Mouse (Mus musculus) forebrain, postnatal 0 days (tissue): Measurements from ENCODE around the gene Gnaq. TPM values are rescaled to one million over a fixed set of nuclear protein-coding genes. Genes with fewer than 3 reads are reported as not detected.
"Not testable (repeated sequence)": the region's sequence is repeated elsewhere in the genome, so short reads cannot be mapped to it uniquely, and the experiment has no call there.

Experiments
- ATAC-seq: fragments of 200-750 bp; cut with Nextera tagmentation; 2 replicates; pipeline ENCODE4 v1.8.0; 2017; ENCODE audit warnings: mild to moderate bottlenecking, moderate library complexity
- DNase-seq: peaks from one replicate; pipeline ENCODE4 v3.0.0-alpha.2; 2015
- H3K27ac ChIP-seq: fragments of 300-500 bp; sonication (generic); 2 replicates; pipeline ENCODE4 v1.5.1; 2014; ENCODE audit warnings: low read depth, mild to moderate bottlenecking, antibody characterized with exemption, low read length, moderate library complexity, mixed read lengths
- H3K27me3 ChIP-seq: fragments of 300-500 bp; sonication (generic); 2 replicates; pipeline ENCODE4 v1.6.1; 2014; ENCODE audit warnings: mild to moderate bottlenecking, low read length, mixed read lengths; ENCODE audit not compliant: insufficient read depth
- H3K36me3 ChIP-seq: fragments of 300-500 bp; sonication (generic); 2 replicates; pipeline ENCODE4 v1.6.1; 2014; ENCODE audit warnings: mild to moderate bottlenecking, moderate library complexity; ENCODE audit not compliant: insufficient read depth
- H3K4me1 ChIP-seq: fragments of 300-500 bp; sonication (generic); 2 replicates; pipeline ENCODE4 v1.6.1; 2014; ENCODE audit warnings: antibody characterized with exemption; ENCODE audit not compliant: insufficient read depth
- H3K4me2 ChIP-seq: fragments of 300-500 bp; sonication (generic); 2 replicates; pipeline ENCODE4 v1.6.1; 2014; ENCODE audit warnings: low read depth, mild to moderate bottlenecking, moderate library complexity
- H3K4me3 ChIP-seq: fragments of 300-500 bp; sonication (generic); 2 replicates; pipeline ENCODE4 v1.5.1; 2014; ENCODE audit warnings: low read depth, low read length, mixed read lengths
- H3K9ac ChIP-seq: fragments of 300-500 bp; sonication (generic); 2 replicates; pipeline ENCODE4 v1.6.1; 2014; ENCODE audit warnings: mild to moderate bottlenecking
- H3K9me3 ChIP-seq: fragments of 300-500 bp; sonication (generic); 2 replicates; pipeline ENCODE4 v1.6.1; 2016; ENCODE audit warnings: low read length
- CTCF ChIP-seq: sonication (generic); IDR thresholded peaks from 2 replicates; pipeline ENCODE4 v1.5.1; 2016; ENCODE audit warnings: antibody characterized with exemption, control low read depth, low read depth
- WGBS: fragments of 180-500 bp; shearing (Covaris S2); extraction: QIAGEN DNeasy Blood & Tissue Kit; methylation state at CpG from one replicate; pipeline ENCODE4 v1.1.7; 2014; 5-methylcytosine and 5-hydroxymethylcytosine counted together
- polyA plus RNA-seq: library from polyadenylated mRNA; unstranded; fragments of >200 nt; fragmentation: Nextera tagmentation; extraction: Ambion mirVana; gene quantifications from 2 replicates; pipeline ENCODE4 v1.2.1, GENCODE M21; 2015
- total RNA-seq: library from RNA; depleted of rRNA; stranded (reverse); fragments of >200 nt; gene quantifications from 2 replicates; pipeline ENCODE4 v1.2.3, GENCODE M21; 2014

Gene Gnaq
- total and polyA plus RNA-seq, 2 experiments from 2014 or later, result 94.2 to 143 TPM

DNA sequence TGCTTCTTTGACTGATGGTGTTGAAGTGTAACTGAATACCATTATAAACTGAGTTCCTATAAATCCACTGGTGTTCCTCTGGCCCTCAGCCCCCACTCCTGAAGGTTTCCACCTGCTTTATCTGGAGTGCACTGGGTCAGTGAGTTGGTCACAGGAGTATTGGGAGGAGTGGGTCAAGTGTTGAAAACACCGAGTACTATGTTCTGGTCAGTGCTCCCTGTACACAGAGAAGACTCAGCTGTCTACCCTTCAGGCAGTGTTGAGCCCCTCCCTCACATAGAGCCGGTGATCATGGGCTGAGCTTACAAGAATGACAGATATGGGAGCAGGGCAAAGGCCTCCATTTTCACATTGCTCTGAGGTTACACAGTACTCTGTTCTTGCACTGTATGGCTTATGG is 28.6 kb downstream of the Gnaq start:
- 87% methylated on average over 2 of the region's 2 CpGs for WGBS
- Histone ChIP-seq H3K4me3 (no peak overlapping the region), H3K9ac (no peak overlapping the region), H3K27me3 (no peaks in the 10 kb centered on the region), H3K4me1 (0 out of 2 replicates have a peak, but pooled peaks cover 3% of the 10 kb centered on the region), H3K36me3 (no peaks in the 10 kb centered on the region), H3K4me2 (no peak overlapping the region), H3K27ac (no peak overlapping the region), H3K9me3 (no peaks in the 10 kb centered on the region)
- no peak for ATAC-seq
- TF ChIP-seq CTCF, result no peak
- DNase-seq, result no peak

DNA sequence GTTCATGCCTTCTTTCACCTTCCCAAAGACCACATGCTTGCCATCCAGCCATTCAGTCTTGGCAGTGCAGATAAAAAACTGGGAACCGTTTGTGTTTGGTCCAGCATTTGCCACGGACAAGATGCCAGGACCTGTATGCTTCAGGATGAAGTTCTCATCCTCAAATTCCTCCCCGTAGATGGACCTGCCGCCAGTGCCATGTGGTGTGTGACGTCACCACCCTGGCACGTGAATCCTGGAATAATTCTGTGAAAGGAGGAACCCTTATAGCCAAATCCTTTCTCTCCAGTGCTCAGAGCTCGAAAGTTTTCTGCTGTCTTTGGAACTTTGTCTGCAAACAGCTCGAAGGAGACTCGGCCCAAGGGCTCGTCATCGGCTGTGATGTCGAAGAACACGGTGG is 31.8 kb downstream of the Gnaq start:
- H3K27ac ChIP-seq, H3K9ac ChIP-seq, ATAC-seq, H3K4me3 ChIP-seq, DNase-seq, H3K36me3 ChIP-seq, H3K4me2 ChIP-seq, H3K27me3 ChIP-seq, H3K9me3 ChIP-seq: not testable (repeated sequence)
- 87% methylated on average over 13 of the region's 13 CpGs for WGBS
- peaks cover 24% of the 10 kb centered on the region for H3K4me1 ChIP-seq

DNA sequence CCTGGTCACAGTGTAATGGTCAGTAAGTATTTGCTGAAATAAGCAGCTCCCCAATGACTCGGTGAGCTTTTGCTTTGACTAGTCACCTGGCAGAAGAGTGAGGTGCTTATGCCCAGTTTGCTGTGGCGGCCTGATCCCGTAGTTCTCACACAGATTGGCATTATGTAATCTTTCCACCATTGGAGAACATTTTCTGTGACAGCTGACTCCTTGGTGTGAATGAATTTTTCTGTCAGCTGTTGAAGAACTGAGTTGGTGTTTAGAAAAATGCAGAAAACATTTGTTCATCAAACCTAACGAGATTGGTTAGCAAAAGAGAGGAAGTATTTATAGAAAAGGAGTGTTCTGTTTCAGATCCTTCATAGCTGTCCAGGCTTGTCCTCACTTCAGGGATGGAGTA is 34.6 kb downstream of the Gnaq start:
- peak; percentile 76 for ATAC-seq
- H3K27ac ChIP-seq, result 0 out of 2 replicates have a peak overlapping the region, but pooled peaks have one; percentile 40
- H3K4me1 ChIP-seq, result peaks cover 24% of the 10 kb centered on the region
- H3K9ac ChIP-seq, result no peak overlapping the region
- TF ChIP-seq CTCF, result no peak
- no peak overlapping the region for H3K4me3 ChIP-seq
- no peaks in the 10 kb centered on the region for H3K27me3 ChIP-seq
- no peak overlapping the region for H3K4me2 ChIP-seq
- peak; percentile 40 for DNase-seq
- WGBS, result 26% methylated on average over 4 of the region's 4 CpGs
- no peaks in the 10 kb centered on the region for H3K36me3 ChIP-seq
- H3K9me3 ChIP-seq, result no peaks in the 10 kb centered on the region

DNA sequence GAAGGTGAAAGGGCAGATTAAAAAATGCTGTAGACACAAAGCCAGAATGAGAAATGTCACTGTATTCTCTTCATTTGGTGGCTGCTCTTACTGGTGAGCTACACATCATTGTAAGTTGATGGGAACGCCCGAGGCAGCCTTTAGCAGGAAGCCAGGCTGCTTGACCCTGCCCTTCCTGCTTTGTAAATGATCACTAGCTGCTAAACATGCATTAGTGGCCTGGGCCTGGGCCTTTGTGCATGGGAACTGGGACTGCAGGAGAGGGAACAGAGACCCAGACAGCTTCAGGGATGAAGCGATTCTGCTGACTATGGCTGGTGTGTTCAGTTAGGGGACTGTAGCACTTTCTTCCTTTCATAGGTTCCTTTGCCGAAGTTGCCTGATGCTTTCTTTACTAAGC is 35.6 kb downstream of the Gnaq start:
- H3K4me3 ChIP-seq, result no peak overlapping the region
- DNase-seq (no peak), ATAC-seq (peak; percentile 26; the same call in 1 of the 2 replicates)
- no peak overlapping the region for H3K9ac ChIP-seq
- H3K4me2 ChIP-seq, result no peak overlapping the region
- WGBS, result 34% methylated on average over 4 of the region's 4 CpGs
- H3K27me3 ChIP-seq, result no peaks in the 10 kb centered on the region
- H3K27ac ChIP-seq, result peak overlapping the region; percentile 54; the same call in 1 of the 2 replicates
- no peaks in the 10 kb centered on the region for H3K9me3 ChIP-seq
- peaks cover 24% of the 10 kb centered on the region for H3K4me1 ChIP-seq
- no peaks in the 10 kb centered on the region for H3K36me3 ChIP-seq
- TF ChIP-seq CTCF, result no peak

DNA sequence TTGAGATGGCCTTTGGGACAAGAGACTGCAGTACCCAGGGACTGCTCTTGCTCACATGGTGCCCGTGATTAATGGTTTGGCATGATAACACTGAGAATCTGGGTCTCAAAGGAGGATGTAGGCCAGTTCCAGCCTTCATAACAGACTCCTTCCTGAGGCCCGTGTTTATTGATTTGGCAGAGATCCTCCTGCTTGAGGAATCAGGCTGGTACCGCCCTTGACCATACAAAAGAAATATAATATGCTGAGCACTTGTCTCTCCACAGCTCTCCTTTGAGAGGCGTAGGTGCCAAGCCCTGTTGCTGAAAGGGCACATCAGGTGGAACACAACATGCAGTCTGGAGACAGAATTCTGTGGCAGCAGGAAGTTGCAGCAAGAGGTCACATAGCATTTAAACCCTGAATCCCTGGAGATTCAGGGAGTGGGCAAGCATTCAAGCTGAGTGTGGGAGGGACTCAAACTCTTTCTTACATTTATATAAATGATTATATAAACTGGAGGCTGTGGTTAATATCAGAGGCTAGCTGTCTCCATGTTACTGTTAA is 36.1 kb downstream of the Gnaq start:
- Histone ChIP-seq H3K4me2 (no peak overlapping the region), H3K9ac (no peak overlapping the region), H3K27me3 (no peaks in the 10 kb centered on the region), H3K4me3 (no peak overlapping the region), H3K4me1 (peaks cover 24% of the 10 kb centered on the region), H3K27ac (0 out of 2 replicates have a peak overlapping the region, but pooled peaks have one; percentile 54), H3K36me3 (no peaks in the 10 kb centered on the region), H3K9me3 (no peaks in the 10 kb centered on the region)
- 31% methylated on average over 4 of the region's 4 CpGs for WGBS
- DNase-seq (no peak), ATAC-seq (peak; percentile 42; the same call in 1 of the 2 replicates)
- no peak for TF ChIP-seq CTCF

DNA sequence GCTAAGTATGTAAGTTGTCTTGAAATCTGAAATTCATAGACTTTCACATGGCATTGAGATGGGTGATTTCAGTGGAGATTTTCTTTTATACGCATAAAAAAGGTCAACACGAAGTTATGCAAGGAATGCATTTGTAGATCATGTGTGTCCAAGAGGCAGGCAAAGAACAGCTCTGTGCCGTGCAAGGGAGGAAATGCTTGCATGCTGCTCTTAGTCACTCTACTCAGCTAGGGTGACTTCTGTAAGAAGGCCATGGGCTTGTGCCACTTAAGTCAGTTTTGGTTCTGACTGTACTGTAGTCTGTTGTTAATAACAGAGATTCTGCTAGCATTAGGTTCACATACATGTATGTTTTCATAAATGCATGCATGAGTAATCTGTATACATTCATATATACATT is 38.1 kb downstream of the Gnaq start:
- no peak overlapping the region for H3K4me2 ChIP-seq
- H3K9ac ChIP-seq, result no peak overlapping the region
- no peak for TF ChIP-seq CTCF
- no peak overlapping the region for H3K27ac ChIP-seq
- no peaks in the 10 kb centered on the region for H3K27me3 ChIP-seq
- H3K9me3 ChIP-seq, result no peaks in the 10 kb centered on the region
- 78% methylated on average over 3 of the region's 3 CpGs for WGBS
- H3K4me1 ChIP-seq, result peaks cover 24% of the 10 kb centered on the region
- no peaks in the 10 kb centered on the region for H3K36me3 ChIP-seq
- no peak overlapping the region for H3K4me3 ChIP-seq
- DNase-seq (no peak), ATAC-seq (no peak)

DNA sequence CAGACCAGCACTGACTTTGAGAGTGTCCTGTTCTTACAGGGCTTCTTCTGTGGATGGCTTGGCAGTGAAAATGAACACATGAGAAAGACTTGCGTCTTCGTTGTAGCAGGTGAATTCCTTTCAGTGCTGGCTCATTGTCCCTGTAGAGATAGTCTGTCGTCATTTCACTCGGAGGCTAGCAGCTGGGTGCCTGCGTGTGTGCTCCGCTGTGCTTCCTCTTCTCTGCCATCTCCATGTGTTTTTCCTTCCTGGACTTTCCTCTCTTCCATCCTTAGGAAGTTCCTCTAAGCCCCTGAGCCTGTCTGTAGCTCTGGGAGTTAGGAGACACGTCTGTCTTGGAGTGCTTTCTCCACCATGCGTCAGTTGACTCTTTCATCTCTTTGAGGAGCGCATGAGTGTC is 41.1 kb downstream of the Gnaq start:
- Histone ChIP-seq H3K9me3 (no peaks in the 10 kb centered on the region), H3K4me3 (no peak overlapping the region), H3K36me3 (no peaks in the 10 kb centered on the region), H3K9ac (no peak overlapping the region), H3K4me2 (no peak overlapping the region), H3K27ac (no peak overlapping the region), H3K27me3 (no peaks in the 10 kb centered on the region), H3K4me1 (peaks cover 2% of the 10 kb centered on the region; the same call in 1 of the 2 replicates)
- WGBS, result 46% methylated on average over 9 of the region's 9 CpGs
- DNase-seq, result no peak
- no peak for ATAC-seq
- TF ChIP-seq CTCF, result no peak
